Mouse (Mus musculus) heart, embryonic 15.5 days (tissue): ENCODE data around the gene Cep128. TPM values are rescaled to one million over a fixed set of nuclear protein-coding genes. Genes with fewer than 3 reads are reported as not detected.
A peak's percentile ranks its signal among the peaks of the same experiment; 100 is the strongest.

Experiments used
- ATAC-seq: fragments of 200-750 bp; cut with Nextera tagmentation; replicated peaks from 2 replicates; pipeline ENCODE4 v1.8.0; 2017; ENCODE audit warnings: low read depth, moderate TSS enrichment; ENCODE audit not compliant: insufficient number of reproducible peaks, insufficient read depth, low FRiP score
- H3K27ac ChIP-seq: fragments of 300-500 bp; sonication (generic); 2 replicates; pipeline ENCODE4 v1.5.1; 2015; ENCODE audit warnings: mild to moderate bottlenecking, inconsistent platforms
- H3K27me3 ChIP-seq: fragments of 300-500 bp; sonication (generic); 2 replicates; pipeline ENCODE4 v1.6.1; 2015; ENCODE audit warnings: inconsistent platforms
- H3K36me3 ChIP-seq: fragments of 300-500 bp; sonication (generic); 2 replicates; pipeline ENCODE4 v1.6.1; 2015; ENCODE audit warnings: mild to moderate bottlenecking, inconsistent platforms
- H3K4me1 ChIP-seq: fragments of 300-500 bp; sonication (generic); replicated peaks from 2 replicates; pipeline ENCODE4 v1.6.1; 2015; ENCODE audit warnings: inconsistent platforms
- H3K4me2 ChIP-seq: fragments of 300-500 bp; sonication (generic); 2 replicates; pipeline ENCODE4 v1.6.1; 2015; ENCODE audit warnings: inconsistent platforms, mild to moderate bottlenecking, moderate library complexity
- H3K4me3 ChIP-seq: fragments of 300-500 bp; sonication (generic); 2 replicates; pipeline ENCODE4 v1.5.1; 2015; ENCODE audit warnings: mild to moderate bottlenecking, inconsistent platforms
- H3K9ac ChIP-seq: fragments of 300-500 bp; sonication (generic); 2 replicates; pipeline ENCODE4 v1.6.1; 2015; ENCODE audit warnings: mild to moderate bottlenecking, inconsistent platforms
- H3K9me3 ChIP-seq: fragments of 300-500 bp; sonication (generic); replicated peaks from 2 replicates; pipeline ENCODE4 v1.6.1; 2016; ENCODE audit warnings: inconsistent platforms
- WGBS: fragments of 180-500 bp; shearing (Covaris S2); methylation state at CpG from one replicate; pipeline ENCODE4 v1.1.7; 2015; ENCODE audit warnings: mixed read lengths; 5-methylcytosine and 5-hydroxymethylcytosine counted together
- polyA plus RNA-seq: library from polyadenylated mRNA; unstranded; fragments of >200 nt; fragmentation: Nextera tagmentation; extraction: Ambion mirVana; gene quantifications from 2 replicates; pipeline ENCODE4 v1.2.1, GENCODE M21; 2015

The Cep128 gene
- polyA plus RNA-seq, 1 experiment from 2014 or later = 10.2 TPM

DNA sequence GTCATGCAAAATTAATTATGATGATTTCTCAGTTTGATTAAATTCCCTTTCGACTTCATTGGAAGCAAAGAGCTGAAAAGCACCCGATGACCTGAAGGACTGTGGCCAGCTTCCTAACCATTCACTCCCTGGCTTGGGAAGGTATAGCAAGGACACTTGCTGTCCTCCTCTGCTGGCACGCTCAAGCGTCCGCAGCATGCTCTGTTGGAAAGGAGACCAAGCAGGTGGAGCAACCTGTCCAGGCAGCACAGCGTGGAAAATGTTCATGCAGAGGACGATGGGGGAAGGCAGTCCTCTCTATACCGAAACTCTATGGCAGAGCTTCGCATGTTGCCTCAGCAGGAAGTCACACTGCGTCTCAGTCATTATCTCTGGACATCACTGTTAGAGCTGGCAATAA, 327.3 kb downstream of the Cep128 start:
- ATAC-seq = no peak
- no peaks in the 10 kb centered on the region for H3K27me3 ChIP-seq
- no peaks in the 10 kb centered on the region for H3K36me3 ChIP-seq
- no peak overlapping the region for H3K4me3 ChIP-seq
- no peak overlapping the region for H3K27ac ChIP-seq
- H3K4me1 ChIP-seq = no peaks in the 10 kb centered on the region
- H3K9me3 ChIP-seq = no peaks in the 10 kb centered on the region
- H3K4me2 ChIP-seq = no peak overlapping the region
- H3K9ac ChIP-seq = no peak overlapping the region
- 87% methylated on average over 10 of the region's 10 CpGs for WGBS

DNA sequence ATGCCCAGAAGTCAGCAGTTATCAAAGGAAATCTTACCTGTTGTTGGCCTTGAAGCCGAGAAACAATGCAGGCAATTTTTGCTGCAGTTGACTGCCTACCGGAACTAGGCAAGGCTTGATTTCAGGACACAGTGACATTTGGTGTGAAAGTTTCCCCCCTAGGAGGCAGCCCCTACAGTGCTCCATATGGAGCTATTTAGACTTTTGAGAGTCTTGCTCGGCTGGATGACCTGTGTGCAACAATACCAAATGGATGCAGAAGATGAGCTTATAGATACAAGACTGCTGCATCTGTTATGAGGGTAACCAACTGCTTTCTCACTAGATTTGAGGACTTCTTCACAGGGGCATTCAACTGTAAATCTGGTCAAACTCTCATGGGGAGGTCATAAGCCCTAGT, 331.9 kb downstream of the Cep128 start:
- no peaks in the 10 kb centered on the region for H3K36me3 ChIP-seq
- no peak overlapping the region for H3K4me2 ChIP-seq
- H3K4me1 ChIP-seq = no peaks in the 10 kb centered on the region
- no peak for ATAC-seq
- no peaks in the 10 kb centered on the region for H3K27me3 ChIP-seq
- H3K9me3 ChIP-seq = no peaks in the 10 kb centered on the region
- no peak overlapping the region for H3K27ac ChIP-seq
- 84% methylated on average over 3 of the region's 3 CpGs for WGBS
- no peak overlapping the region for H3K9ac ChIP-seq
- H3K4me3 ChIP-seq = no peak overlapping the region

DNA sequence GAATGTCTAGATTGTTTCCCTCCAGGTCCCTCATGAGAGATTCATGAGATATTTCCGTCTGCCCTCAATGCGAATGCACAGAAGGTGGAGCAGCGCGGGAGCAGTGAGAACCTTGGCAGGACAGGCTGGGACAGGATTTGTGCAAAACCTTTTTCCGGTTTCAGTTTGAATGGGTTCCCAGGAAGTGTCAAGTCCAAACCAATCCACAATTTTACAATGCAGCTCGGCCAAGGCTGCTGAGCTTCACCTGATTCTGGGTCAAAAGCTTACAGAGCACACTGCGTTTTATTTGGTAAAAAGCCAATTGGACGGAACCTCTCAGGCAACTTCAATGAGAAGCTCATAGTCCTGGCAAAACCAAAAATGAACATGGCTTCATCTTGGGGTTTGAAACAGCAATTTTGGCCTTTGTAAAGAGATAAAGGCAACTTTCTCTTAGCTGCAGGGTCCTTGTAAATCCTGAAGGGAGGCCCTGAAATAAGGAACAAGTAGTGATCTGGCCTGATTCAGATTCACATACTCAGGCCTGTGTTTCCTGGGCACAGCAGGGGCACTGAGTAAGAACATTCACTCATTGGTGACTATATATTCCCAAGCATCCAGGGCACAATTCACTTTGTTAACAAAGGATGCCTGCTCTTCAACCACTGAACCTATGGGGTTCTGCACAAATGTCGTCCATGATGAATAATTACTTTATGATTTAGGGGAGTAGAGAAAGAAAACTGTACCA, 333.4 kb downstream of the Cep128 start:
- Histone ChIP-seq H3K4me2 (no peak overlapping the region), H3K36me3 (no peaks in the 10 kb centered on the region), H3K4me1 (no peaks in the 10 kb centered on the region), H3K4me3 (no peak overlapping the region), H3K27me3 (no peaks in the 10 kb centered on the region), H3K9ac (no peak overlapping the region), H3K27ac (no peak overlapping the region), H3K9me3 (no peaks in the 10 kb centered on the region)
- ATAC-seq = no peak
- WGBS = 84% methylated on average over 9 of the region's 9 CpGs

DNA sequence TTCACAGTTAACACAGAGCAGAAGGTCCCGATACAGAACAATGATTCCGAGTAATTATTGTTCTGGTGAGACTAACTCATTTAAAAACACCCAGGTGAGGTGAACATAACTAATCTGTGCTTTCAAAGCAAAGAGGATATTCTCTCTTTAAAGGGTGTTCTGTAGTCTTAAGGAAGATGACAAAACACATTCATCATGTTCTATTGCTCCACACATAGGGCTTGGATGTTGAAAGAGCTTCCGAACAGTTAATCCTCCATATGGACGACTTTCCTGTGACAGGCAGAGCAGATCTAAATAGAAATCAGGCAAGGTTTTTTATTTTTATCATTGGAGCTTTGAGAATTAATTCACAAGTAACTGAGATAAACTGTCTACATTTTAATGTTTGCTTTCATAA, 342.8 kb downstream of the Cep128 start:
- no peak overlapping the region for H3K4me2 ChIP-seq

DNA sequence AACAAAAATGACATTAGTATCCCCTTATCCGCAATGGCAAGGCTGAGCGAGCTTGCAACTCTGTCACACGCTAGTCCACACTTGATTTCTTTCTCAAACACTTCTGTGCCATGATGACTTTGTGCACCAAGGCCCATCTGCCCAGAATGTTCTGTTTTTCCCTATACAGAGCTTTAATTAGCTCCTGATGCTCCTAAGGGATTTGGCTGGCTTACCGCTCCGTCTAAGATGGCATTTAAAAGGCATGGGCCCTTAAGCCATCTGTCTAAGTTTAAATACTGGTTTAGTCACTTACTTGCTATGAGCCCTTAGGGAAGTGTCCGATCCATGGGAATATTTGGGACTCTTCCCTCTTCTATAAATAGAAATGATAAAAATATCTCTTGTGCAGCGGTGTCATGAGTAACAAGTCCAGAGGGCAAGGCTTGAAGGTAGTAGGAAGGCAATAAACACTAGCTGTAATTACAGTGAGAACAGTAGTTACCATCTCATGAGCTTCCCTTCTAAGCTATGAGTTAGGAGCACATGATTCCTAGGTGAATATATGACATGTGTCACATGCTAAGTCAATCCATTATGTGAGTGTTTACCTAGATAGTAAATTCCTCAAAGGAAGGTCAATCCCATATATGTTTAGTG, 343.8 kb downstream of the Cep128 start:
- ATAC-seq = no peak
- no peak overlapping the region for H3K4me3 ChIP-seq
- H3K9ac ChIP-seq = no peak overlapping the region
- H3K9me3 ChIP-seq = no peaks in the 10 kb centered on the region
- H3K27me3 ChIP-seq = no peaks in the 10 kb centered on the region
- H3K4me2 ChIP-seq = no peak overlapping the region
- H3K27ac ChIP-seq = 0 out of 2 replicates have a peak overlapping the region, but pooled peaks have one; percentile 16
- peaks cover 4% of the 10 kb centered on the region; the same call in 1 of the 2 replicates for H3K4me1 ChIP-seq
- WGBS = 64% methylated on average over 7 of the region's 7 CpGs
- no peaks in the 10 kb centered on the region for H3K36me3 ChIP-seq

More for the DNA sequence above, 342.8 kb downstream of the Cep128 start:
- no peaks in the 10 kb centered on the region for H3K9me3 ChIP-seq
- H3K4me1 ChIP-seq = peaks cover 4% of the 10 kb centered on the region; the same call in 1 of the 2 replicates
- H3K4me3 ChIP-seq = no peak overlapping the region
- 78% methylated on average over 4 of the region's 4 CpGs for WGBS
- ATAC-seq = no peak
- no peaks in the 10 kb centered on the region for H3K36me3 ChIP-seq
- no peaks in the 10 kb centered on the region for H3K27me3 ChIP-seq
- no peak overlapping the region for H3K27ac ChIP-seq
- no peak overlapping the region for H3K9ac ChIP-seq

DNA sequence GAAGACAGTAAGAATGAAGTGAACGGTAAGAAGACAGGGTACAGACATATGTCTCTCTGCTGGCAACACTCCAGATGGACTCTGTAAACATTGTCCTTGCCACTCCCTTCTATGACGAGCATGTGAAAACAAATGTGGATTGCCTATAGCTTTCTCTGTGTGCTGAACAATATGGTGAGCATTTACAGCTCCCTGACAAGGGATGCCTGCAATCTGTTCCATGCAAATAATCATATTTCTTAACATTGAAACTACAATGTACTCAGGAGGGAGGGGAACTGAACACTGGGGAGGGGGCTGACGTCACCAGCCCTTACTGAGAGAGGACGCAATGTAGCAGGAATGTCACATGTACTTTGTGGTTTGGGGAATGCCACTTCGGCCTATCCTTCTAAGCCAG, 355.1 kb downstream of the Cep128 start:
- Histone ChIP-seq H3K4me1 (no peaks in the 10 kb centered on the region), H3K9ac (no peak overlapping the region), H3K9me3 (no peaks in the 10 kb centered on the region), H3K27me3 (no peaks in the 10 kb centered on the region), H3K4me3 (no peak overlapping the region), H3K4me2 (no peak overlapping the region), H3K27ac (no peak overlapping the region), H3K36me3 (no peaks in the 10 kb centered on the region)
- no peak for ATAC-seq
- 68% methylated on average over 5 of the region's 5 CpGs for WGBS

DNA sequence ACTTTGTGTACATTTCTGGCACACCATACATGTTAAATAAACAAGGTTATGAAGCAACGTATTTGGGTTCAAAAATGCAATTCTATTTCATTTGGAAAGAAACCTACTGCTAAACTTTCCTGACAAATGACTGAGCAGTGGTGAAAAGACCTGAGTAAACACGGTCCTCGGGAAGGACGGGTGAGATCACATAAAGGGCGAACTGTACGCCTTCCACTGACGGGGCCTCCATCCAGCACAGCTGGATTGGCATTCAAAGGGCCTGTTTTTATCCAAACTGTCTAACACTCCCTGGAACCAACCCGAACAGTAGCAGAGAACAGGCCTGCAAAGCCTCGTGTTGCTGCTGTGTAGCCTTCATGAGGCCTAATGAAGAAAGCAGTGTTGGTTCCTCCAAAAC, 356.5 kb downstream of the Cep128 start:
- no peak overlapping the region for H3K4me2 ChIP-seq
- no peaks in the 10 kb centered on the region for H3K4me1 ChIP-seq
- no peak for ATAC-seq
- H3K9me3 ChIP-seq = no peaks in the 10 kb centered on the region
- no peak overlapping the region for H3K9ac ChIP-seq
- no peaks in the 10 kb centered on the region for H3K36me3 ChIP-seq
- no peak overlapping the region for H3K4me3 ChIP-seq
- no peak overlapping the region for H3K27ac ChIP-seq
- no peaks in the 10 kb centered on the region for H3K27me3 ChIP-seq
- 73% methylated on average over 9 of the region's 9 CpGs for WGBS

DNA sequence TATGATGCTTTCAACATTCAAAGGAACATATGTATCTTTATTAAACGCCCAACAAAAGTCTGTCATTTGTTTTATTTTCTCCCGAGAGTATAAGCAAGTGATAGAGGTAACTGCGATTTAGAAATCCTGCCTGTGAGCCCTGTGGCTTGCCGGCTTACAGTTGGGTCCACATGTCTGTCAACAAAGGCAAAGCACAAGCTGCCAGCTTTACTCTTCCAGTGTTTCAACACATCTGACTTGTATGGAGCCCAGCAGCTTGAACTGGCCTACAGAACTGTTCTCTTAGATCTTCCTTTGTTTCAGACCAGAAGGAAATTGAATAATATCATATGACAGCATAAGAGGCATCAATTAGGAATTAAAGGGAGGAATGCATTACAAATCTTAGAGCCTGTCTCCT, 357.1 kb downstream of the Cep128 start:
- H3K27ac ChIP-seq = no peak overlapping the region
- H3K36me3 ChIP-seq = no peaks in the 10 kb centered on the region
- H3K27me3 ChIP-seq = no peaks in the 10 kb centered on the region
- no peak overlapping the region for H3K4me3 ChIP-seq
- H3K9ac ChIP-seq = no peak overlapping the region
- no peak overlapping the region for H3K4me2 ChIP-seq
- 74% methylated on average over 4 of the region's 4 CpGs for WGBS
- ATAC-seq = no peak
- H3K4me1 ChIP-seq = no peaks in the 10 kb centered on the region
- H3K9me3 ChIP-seq = no peaks in the 10 kb centered on the region

DNA sequence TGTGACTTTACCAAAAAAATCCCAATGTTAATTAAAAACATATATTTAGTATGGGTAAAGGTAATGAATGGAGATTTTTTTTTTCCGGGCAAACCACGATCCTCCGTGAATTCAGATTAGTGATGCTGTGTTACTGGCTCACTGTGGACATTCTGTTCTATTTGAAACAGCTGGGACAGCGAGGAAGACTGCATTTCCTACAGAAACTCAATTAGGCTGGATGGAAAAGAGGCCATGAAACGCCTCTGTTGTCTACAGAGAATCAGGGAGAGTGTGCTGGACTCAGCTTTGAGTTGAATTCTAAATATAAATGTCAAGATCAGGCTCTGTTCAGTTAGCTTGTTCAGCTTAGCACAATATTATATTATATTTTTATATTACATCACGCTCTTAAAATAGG, 369.1 kb downstream of the Cep128 start:
- Histone ChIP-seq H3K9me3 (no peaks in the 10 kb centered on the region), H3K27me3 (no peaks in the 10 kb centered on the region), H3K9ac (no peak overlapping the region), H3K4me2 (no peak overlapping the region), H3K27ac (no peak overlapping the region), H3K4me1 (no peaks in the 10 kb centered on the region), H3K36me3 (no peaks in the 10 kb centered on the region), H3K4me3 (no peak overlapping the region)
- WGBS = 84% methylated on average over 6 of the region's 6 CpGs
- no peak for ATAC-seq

DNA sequence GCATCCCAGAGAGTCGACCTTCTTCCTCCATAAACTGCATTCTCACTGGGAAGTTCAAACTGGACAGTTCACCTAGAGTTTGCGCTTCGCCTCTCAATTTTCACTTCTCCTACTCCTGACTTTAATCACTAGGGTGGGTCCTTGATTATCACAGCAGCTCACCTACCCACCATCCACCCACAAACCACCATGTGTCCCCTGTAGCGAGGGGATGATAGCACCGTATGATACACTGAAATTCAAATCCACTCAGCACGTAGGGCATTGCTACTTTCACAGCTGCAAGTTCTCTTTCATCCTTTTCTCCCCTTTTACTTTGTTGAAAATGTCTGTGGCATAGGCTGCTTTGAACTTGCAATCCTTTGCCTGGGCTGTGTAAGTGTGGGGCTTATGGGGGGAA, 371.2 kb downstream of the Cep128 start:
- no peak overlapping the region for H3K27ac ChIP-seq
- no peak overlapping the region for H3K4me2 ChIP-seq
- H3K36me3 ChIP-seq = no peaks in the 10 kb centered on the region
- H3K4me1 ChIP-seq = no peaks in the 10 kb centered on the region
- WGBS = 84% methylated on average over 6 of the region's 6 CpGs
- H3K9ac ChIP-seq = no peak overlapping the region
- H3K4me3 ChIP-seq = no peak overlapping the region
- ATAC-seq = no peak
- no peaks in the 10 kb centered on the region for H3K27me3 ChIP-seq
- H3K9me3 ChIP-seq = no peaks in the 10 kb centered on the region

DNA sequence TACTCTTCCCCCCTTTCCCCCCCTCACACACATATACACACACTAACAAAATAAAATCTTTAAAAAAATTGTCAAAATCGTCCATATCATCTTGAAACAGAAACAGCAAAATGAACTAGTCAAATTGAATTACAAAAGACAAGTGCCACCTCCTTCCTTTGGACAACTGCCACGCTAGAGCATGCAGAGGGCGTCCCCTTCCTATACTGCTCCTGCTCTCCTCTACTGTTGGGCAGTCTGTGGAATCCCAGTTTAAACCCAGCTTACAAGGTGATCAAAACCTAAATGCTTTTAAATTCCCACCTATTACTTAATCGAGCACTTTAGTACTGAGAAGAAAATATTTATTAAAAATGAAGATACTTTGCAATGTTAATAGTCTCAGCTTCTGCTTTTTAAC, 372.0 kb downstream of the Cep128 start:
- 59% methylated on average over 4 of the region's 4 CpGs for WGBS
- H3K4me2 ChIP-seq = no peak overlapping the region
- H3K36me3 ChIP-seq = no peaks in the 10 kb centered on the region
- no peaks in the 10 kb centered on the region for H3K9me3 ChIP-seq
- H3K4me3 ChIP-seq = no peak overlapping the region
- no peak overlapping the region for H3K27ac ChIP-seq
- no peaks in the 10 kb centered on the region for H3K4me1 ChIP-seq
- ATAC-seq = no peak
- no peak overlapping the region for H3K9ac ChIP-seq
- H3K27me3 ChIP-seq = no peaks in the 10 kb centered on the region

DNA sequence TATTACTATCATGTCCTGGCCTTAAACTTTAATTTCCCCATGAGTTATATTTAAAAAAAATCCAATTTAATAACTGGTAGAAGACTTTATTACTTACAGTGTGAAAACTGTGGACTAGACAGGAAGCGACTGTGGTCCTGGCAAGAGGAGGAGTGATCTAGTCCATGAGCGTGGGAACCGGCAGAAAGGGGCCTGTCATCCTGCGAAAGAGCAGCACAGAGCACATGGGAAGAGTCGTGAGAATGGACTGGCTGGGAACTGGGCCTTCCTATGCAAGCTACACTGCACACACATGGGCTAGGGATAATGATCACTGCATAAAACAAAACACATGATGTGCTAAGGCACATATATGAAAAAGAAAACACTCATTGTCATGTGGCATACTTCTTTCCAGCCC, 375.5 kb downstream of the Cep128 start:
- ATAC-seq = no peak
- Histone ChIP-seq H3K27ac (no peak overlapping the region), H3K4me1 (no peaks in the 10 kb centered on the region), H3K9ac (no peak overlapping the region), H3K4me3 (no peak overlapping the region), H3K27me3 (no peaks in the 10 kb centered on the region), H3K36me3 (no peaks in the 10 kb centered on the region), H3K9me3 (no peaks in the 10 kb centered on the region), H3K4me2 (no peak overlapping the region)
- 64% methylated on average over 5 of the region's 5 CpGs for WGBS
